Mouse (Mus musculus) left cerebral cortex, postnatal 4 days (tissue): Measurements from ENCODE around the gene Arhgap8. TPM values are rescaled to one million over a fixed set of nuclear protein-coding genes. Genes with fewer than 3 reads are reported as not detected.
A peak's percentile ranks its signal among the peaks of the same experiment; 100 is the strongest.

Source experiments
- DNase-seq: peaks from one replicate; pipeline ENCODE4 v3.0.0-alpha.2; 2022
- intact Hi-C: fragments of 180-260 bp; cut with DNase I; formaldehyde crosslinking; loops from one replicate; pipeline ENCODE4 v1.15.1; 2025
- total RNA-seq, 2 experiments: library from RNA; stranded (reverse); gene quantifications; 2 replicates each; pipeline ENCODE4 v1.2.3; 2021

Arhgap8 gene
- total RNA-seq, 2 experiments from 2014 or later = 0.26 to 0.56 TPM

DNA sequence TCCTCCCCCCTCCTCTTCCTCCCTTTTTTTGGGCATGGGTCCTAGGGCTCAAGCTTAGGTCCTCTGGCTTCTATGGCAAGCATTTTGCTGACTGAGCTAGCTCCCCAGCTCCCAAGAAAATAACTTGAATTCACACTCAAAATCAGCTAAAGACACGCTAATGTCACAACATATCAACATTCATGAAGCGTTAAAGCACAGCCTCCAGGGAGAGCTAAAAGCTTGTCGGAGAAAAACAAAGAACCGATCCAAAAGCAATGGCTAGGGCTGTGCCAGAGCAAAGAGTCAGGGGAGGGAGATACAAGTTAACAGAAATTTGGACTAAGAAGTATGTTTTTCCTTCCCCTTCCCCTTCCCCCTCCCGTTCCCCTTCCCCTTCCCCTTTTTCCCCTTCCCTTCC, 58.7 kb downstream of the Arhgap8 start:
- DNase-seq = no peak
- intact Hi-C loops = loop anchor here (1.0 kb wide), 1 partner anchor 182 kb away; no protein-coding TSS in a partner anchor

DNA sequence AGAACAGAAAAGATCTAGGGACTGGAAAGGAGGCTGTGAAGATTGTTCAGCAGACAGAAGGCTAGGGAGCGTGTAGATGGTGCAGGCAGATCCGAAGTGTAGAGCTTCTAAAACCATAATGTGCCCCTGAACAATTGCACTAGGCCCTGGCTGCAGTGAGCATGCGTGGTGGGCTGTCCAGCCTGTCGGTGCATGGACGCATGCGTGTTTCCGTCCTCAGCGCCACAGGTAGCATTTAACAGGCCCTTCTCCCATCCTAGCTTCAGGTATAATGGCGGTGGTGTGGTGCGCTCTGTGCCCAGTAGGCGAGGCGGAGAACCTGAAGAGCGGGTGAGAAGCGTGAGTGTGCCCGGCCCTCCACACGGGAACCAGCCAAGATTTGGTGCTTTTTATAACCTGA, 65.0 kb downstream of the Arhgap8 start:
- DNase-seq = no peak
- intact Hi-C loops = no loop called here

DNA sequence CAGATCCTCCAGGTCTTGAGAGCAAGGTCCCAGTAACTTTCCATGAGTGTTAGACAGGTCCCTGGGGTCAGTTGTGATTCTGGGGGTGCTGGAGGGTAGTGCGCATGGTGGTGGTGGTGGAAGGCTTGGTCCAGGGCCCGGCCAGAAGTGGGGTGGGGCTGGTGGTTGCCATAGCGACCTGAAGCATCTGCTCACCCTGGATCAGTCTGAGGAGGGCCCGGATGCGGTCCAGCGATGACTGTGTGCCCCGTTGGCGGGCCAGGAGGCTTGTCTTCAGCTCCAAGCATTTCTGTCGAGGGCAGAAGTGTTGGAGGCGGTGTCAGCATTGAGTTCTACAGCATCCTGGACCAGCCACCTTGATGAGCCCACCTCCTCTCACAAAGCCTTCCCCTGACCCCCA, 67.3 kb downstream of the Arhgap8 start:
- intact Hi-C loops = no loop called here
- DNase-seq = peak; percentile 50

DNA sequence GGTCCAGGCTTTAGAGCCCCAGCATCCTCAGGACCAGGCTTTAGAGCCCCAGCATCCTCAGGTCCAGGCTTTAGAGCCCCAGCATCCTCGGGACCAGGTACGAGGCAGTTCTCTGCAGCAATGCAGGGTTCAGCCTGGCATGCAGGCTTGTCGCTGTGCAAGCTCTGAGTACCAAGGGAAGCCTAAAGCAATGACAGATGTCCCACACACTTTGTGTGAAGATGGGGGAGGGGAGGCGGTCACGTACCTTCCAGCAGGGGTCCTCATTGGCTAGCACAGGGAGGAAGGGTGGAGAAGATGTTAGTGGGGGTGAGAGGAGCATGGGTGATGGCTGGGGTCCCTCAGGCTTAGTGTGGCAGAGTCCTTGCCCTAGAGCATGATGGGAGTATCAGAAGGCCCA, 73.8 kb downstream of the Arhgap8 start:
- DNase-seq = no peak
- intact Hi-C loops = no loop called here

DNA sequence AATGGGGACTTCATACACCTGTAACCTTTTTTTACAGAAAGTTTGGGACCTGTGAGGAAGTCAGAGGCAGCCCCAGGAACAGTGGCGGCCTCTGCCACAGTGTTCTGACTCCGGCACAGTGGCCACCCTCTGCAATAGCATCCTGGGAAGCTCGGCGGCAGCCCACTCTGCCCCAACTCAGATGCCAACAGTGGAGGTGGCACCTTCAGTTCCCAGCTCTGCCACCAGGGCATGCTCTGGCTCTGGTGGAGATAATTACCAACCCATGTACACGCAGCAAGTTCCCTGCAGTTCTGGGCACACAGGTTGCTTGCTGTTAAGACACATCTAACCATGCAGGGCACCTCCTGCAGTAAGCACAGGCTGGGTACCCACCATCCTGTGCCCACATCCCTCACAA, 80.3 kb downstream of the Arhgap8 start:
- intact Hi-C loops = loop anchor here (10.0 kb wide), 1 partner anchor 95 kb away; no protein-coding TSS in a partner anchor
- peak; percentile 75 for DNase-seq

DNA sequence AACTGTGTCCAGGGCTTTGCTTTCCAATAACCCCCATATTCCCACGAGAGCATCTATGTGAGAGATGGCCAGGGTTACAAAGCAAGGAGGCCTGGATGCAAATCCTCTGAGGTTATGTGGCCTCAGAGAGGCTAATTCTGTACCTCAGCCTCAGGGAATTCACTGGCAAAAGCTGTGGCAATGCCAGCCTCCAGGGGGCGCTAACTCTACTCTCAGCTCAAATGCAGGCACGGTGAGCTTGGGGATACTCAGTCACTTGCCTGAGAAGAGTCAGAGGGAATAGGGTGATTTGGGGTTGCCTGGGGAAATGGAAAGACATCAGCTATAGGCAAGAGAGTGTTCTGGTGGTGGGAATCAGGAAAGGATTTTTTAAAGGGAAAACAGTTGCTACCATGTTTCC, 83.8 kb downstream of the Arhgap8 start:
- intact Hi-C loops = loop anchor here (10.0 kb wide), 1 partner anchor 91 kb away; no protein-coding TSS in a partner anchor
- peak; percentile 78 for DNase-seq

DNA sequence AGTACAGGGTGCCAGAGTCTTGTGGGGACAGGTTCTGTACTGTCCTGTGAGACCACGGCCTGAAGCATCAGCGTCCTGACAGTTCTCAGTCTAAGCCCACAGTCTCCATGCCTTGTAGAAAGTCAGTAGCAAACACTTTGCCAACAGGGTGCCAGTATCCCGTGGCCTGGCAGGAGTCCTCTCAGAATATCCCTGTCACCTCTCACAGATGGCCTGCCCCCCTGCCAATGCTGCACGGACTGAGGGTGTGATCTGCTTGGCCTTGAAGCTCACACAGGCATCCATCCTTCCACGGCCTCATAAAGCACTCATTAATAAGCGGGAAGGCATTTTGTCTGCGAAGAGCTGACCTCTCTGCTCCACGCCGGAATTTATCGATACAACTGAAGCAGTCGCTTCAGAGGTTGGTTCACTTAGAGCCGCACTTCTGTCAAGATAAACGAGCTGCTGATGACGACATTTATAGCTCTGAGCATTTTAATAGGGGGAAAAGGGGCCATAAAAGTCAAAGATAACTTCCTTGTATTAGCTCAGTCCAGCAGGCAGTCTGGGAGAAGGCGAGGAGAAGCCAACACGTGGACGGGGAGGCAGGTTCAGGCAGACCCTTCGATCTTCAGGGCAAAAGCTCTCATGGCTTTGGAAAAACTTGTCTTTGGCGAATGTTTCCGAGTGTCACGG, 89.6 kb downstream of the Arhgap8 start:
- no peak for DNase-seq
- intact Hi-C loops = loop anchor here (10.0 kb wide), 1 partner anchor 85 kb away; no protein-coding TSS in a partner anchor

DNA sequence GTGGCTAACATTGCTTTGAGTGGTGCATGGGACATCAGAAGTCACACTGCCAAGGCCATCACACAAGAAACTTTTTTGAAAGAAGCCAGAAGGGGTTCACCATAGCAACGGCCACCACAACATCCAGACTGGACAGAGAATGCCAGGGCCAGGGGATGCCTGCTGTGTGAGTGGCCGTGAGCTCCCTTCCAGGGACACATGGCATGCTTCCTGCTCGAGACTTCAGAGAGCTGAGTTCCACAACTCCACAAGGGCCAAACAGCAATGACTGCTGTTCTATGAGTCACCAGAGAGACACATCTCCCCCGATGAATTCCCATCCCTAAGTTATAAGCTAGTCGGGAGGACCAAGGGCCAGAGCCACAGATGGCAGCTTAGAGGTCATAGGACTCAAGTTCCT, 91.3 kb downstream of the Arhgap8 start:
- DNase-seq = peak; percentile 36
- intact Hi-C loops = no loop called here

DNA sequence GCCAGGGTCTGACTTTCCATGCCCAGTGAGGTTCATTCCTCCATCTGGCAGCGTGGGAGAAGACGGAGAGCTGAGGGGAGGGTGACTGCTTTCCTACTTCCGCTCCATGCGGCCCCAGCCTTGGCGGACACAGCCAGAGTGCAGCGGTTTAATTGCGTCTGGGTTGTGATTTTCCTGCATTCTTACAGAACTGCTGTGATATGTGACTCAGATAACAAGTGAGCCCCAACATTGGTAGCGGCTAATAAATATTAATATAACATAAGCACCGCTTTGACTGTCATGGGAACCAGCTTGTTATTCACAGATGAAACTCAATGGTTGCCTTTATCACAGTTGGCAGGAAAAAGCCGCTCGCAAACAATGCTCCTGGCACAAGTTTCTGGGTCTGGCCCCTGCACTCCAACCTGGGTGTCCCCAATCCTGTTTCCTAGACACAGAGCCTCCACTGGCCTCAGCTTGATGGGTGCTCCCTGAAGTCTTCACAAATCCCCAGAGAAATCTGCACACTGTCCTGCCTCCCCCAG, 93.0 kb downstream of the Arhgap8 start:
- DNase-seq = peak; percentile 46
- intact Hi-C loops = no loop called here

DNA sequence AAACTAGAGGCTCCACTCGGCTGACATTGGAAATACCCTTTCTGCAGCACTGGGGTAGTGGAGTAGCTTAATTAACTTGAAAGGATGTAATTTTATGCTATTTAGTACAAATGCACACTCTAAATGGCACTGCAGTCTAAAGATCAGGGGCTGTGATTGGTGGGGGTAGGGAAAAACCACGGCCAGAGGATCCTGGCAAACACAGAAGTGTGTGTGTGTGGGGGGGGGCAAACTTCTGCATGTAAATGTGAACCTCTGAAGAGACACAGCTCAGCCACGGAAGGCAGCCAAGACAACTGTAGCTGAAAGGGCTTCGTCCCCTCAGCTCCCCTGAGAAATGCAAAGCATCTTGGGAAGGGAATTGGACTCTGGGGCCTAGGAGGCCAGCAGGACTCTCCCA, 95.3 kb downstream of the Arhgap8 start:
- DNase-seq = peak; percentile 48
- intact Hi-C loops = no loop called here

DNA sequence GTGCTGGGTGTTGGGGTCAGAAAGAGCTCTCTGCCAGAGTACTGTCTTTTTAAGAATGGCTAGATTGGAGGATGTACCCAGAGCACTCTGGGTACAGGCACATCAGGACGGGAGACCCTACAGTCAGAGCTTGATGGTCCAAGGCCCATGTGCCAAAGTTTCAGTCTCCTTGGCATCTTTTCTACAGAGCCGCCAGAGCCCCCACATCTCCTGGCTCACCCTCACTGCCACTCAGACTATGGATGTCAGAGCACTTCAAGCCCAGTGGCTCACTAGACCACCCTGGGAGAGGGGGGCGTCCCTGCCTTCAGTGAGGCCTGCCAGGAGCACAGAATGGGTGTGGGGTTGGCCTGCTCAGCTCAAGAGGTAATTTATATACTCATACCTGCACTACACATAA, 97.7 kb downstream of the Arhgap8 start:
- DNase-seq = peak; percentile 46
- intact Hi-C loops = no loop called here

DNA sequence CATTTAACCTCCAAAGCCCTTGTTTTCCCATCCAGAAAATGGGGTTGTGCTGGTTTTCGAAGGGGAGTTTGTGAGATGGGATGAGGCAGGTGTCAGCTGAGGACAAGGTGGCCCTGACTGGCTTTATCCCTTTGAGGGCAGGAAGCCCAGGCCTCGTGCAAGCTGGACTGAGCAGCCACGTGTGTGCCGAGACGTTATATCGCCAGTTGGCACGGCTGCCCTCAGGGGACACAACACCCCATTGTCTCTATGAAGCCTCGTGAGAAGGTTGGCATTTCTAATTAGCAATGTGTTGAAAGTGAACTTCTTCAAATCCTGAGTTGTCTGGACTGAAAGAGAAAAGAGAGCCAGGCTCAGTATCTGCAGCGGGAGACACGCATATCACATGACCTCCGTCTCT, 98.4 kb downstream of the Arhgap8 start:
- intact Hi-C loops = no loop called here
- peak; percentile 46 for DNase-seq

DNA sequence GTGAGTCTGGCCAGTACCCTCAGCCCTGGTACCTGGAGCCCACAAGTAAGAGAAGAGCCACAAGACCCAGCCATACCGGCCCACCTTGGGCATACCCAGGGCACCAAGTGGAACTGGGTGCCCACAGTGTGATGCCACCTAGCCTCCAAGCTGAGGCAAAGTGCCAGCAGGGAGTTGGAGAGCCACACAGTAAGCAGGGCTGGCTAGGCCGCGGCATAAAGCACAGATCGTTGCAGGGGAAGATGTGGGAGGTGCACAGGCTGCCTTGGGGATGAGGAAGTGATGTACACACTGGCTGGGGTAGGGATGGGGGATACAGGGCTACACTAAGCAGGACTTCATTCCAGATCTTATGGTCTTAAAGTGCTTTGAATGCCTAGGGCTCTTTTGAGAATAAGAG, 101.0 kb downstream of the Arhgap8 start:
- DNase-seq = no peak
- intact Hi-C loops = no loop called here

Other genes starting within 250 kb of the Arhgap8 start
- 10 to 100 TPM; 63.2 to 69.6 TPM for gene Rtl6, start 162.2 kb upstream of the Arhgap8 start, total RNA-seq
- 10 to 100 TPM; 16.7 to 18.5 TPM for gene Prr5, start 50.4 kb upstream of the Arhgap8 start, total RNA-seq
- 10 to 100 TPM in 1 of 2 experiments, 1 to 10 TPM in 1; 9.3 to 13.1 TPM for gene Phf21b, start 136.0 kb downstream of the Arhgap8 start, total RNA-seq
- 1 to 10 TPM; 1.6 to 1.7 TPM for gene Gm29666, start 200.0 kb downstream of the Arhgap8 start, total RNA-seq
- 10 to 100 TPM; 30.5 to 33.9 TPM for gene Nup50, start 203.4 kb downstream of the Arhgap8 start, total RNA-seq